Mouse (Mus musculus): ENCODE measurements around the gene Onecut1.

Gene Onecut1

GRCm38 (mm10) chr9:74912619-74913376 is 51.1 kb downstream of the Onecut1 start:
- peak; percentile 46 for DNase-seq

GRCm38 (mm10) chr9:74915611-74916010 is 53.9 kb downstream of the Onecut1 start:
- DNase-seq, result no peak

GRCm38 (mm10) chr9:74920450-74920849 is 58.7 kb downstream of the Onecut1 start:
- DNase-seq, result peak; percentile 39

GRCm38 (mm10) chr9:74921422-74921821 is 59.7 kb downstream of the Onecut1 start:
- DNase-seq, result no peak

- no peak for DNase-seq
Observed at GRCm38 (mm10) chr9:74922884-74923283, 61.2 kb downstream of the Onecut1 start.

- no peak for DNase-seq
Observed at GRCm38 (mm10) chr9:74923291-74923977, 61.7 kb downstream of the Onecut1 start.

- DNase-seq, result no peak
Observed at GRCm38 (mm10) chr9:74925220-74925769, 63.6 kb downstream of the Onecut1 start.

GRCm38 (mm10) chr9:74929981-74930423 is 68.3 kb downstream of the Onecut1 start:
- no peak for DNase-seq

- no peak for DNase-seq
Observed at GRCm38 (mm10) chr9:74930653-74931052, 68.9 kb downstream of the Onecut1 start.

- DNase-seq, result no peak
Observed at GRCm38 (mm10) chr9:74935289-74935688, 73.6 kb downstream of the Onecut1 start.

GRCm38 (mm10) chr9:74937761-74938160 is 76.0 kb downstream of the Onecut1 start:
- DNase-seq, result no peak

GRCm38 (mm10) chr9:74938670-74939534 is 77.2 kb downstream of the Onecut1 start:
- DNase-seq, result peak; percentile 78
